ENCODE assay signal across 25 mouse cellular contexts in the genomic region with DNA sequence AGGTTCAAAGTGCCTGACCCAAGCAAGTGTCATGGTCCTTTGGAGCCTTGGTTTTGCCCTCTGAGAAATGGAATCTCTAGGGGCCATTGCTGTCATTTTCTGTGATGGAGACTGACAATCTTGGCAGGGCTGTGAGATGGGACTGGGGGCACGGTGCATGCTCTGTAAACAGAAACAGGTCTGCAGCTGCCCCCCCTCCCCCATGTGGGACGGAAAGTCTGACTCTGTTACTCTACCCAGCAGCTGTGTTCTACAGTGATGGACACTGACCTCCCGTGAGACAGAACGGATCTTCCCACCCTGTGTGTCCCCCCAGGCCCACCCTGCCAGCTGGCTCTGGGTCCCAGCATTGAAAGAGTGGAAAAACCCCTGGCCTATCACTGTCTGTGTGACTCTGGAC. TPM values are rescaled to one million over a fixed set of nuclear protein-coding genes. Genes with fewer than 3 reads are reported as not detected.
"Had no signal": no experiment of that assay in that cellular context is flagged by ENCODE, and none has a peak within 500 bp of the region (broad histone marks: within the 10 kb centered on the region; RNA-seq: fewer than 3 reads in every experiment).

No protein-coding gene starts in this region.

- H3K4me3 ChIP-seq: liver, embryonic 13.5 days; myocyte; neural tube, embryonic 13.5 days; stomach, embryonic 15.5 days had no signal

- H3K9me3 ChIP-seq: liver, embryonic 13.5 days; neural tube, embryonic 13.5 days; stomach, embryonic 15.5 days had no signal

- H3K4me2 ChIP-seq: liver, embryonic 13.5 days; midbrain, embryonic 11.5 days; neural tube, embryonic 13.5 days; stomach, embryonic 15.5 days had no signal

- ATAC-seq: inflammation-experienced regulatory T-cells, adult 6 months; intestine, embryonic 16.5 days; midbrain, embryonic 16.5 days had no signal

- H3K4me1 ChIP-seq: stomach, embryonic 15.5 days had no signal

- H3K36me3 ChIP-seq: liver, embryonic 13.5 days; stomach, embryonic 15.5 days had no signal

- H3K27ac ChIP-seq: kidney, postnatal 0 days; liver, embryonic 13.5 days; neural tube, embryonic 13.5 days; stomach, embryonic 15.5 days had no signal

- DNase-seq: kidney, adult 18-20 months; kidney, postnatal 25 days; left cerebral cortex, postnatal 4 days; liver, embryonic 13.5 days; lung, adult 2 months; lung, postnatal 14 days; lung, postnatal 4 days; retina, postnatal 1 day; right cerebral cortex, postnatal 25 days; thymus, adult 18-20 months; thymus, postnatal 36 days had no signal

- H3K9ac ChIP-seq: liver, embryonic 13.5 days; stomach, embryonic 15.5 days had no signal

RNA-seq across cellular contexts. Expression of gene Dtx1, which starts 21.3 kb away (rescaled TPM):
- polyA plus RNA-seq: liver, embryonic 16.5 days; myocyte had no signal

RNA-seq across cellular contexts. Expression of gene Rasal1, which starts 41.8 kb away (rescaled TPM):
- polyA plus RNA-seq: midbrain, embryonic 11.5 days had no signal

RNA-seq across cellular contexts. Expression of gene Cfap73, which starts 56.4 kb away (rescaled TPM):
- polyA plus RNA-seq: inflammation-experienced regulatory T-cells, adult 6 months; intestine, embryonic 16.5 days; kidney, embryonic 14.5 days; kidney, postnatal 0 days; large intestine, adult 2 months; limb, embryonic 14.5 days; liver, adult 2 months; liver, embryonic 13.5 days; liver, embryonic 16.5 days; midbrain, embryonic 11.5 days; myocyte; neural tube, embryonic 13.5 days; stomach, embryonic 15.5 days; urinary bladder, adult 2 months had no signal

RNA-seq across cellular contexts. Expression of gene Oas2, which starts 59.2 kb away (rescaled TPM):
- polyA plus RNA-seq: myocyte had no signal
